Mouse (Mus musculus) heart, embryonic 14.5 days (tissue): ENCODE results near the gene Slc37a3. TPM values are rescaled to one million over a fixed set of nuclear protein-coding genes. Genes with fewer than 3 reads are reported as not detected.
"Not testable (repeated sequence)": the region's sequence is repeated elsewhere in the genome, so short reads cannot be mapped to it uniquely, and the experiment has no call there.

Experiments
- ATAC-seq: fragments of 200-750 bp; cut with Nextera tagmentation; 2 replicates; pipeline ENCODE4 v1.8.0; 2017; ENCODE audit warnings: low read depth, moderate TSS enrichment; ENCODE audit not compliant: insufficient number of reproducible peaks, insufficient read depth, low FRiP score
- H3K27ac ChIP-seq, 2 experiments: fragments of 200-500 bp in 1 of 2; fragments of 300-500 bp in 1 of 2; sonication (generic) in 1 of 2; replicated peaks in 1 of 2; 2 replicates each; pipeline ENCODE4 v1.5.1; 2012 to 2014; ENCODE audit warnings: low read depth in 2 of 2, low read length in 2 of 2, control low read depth in 1 of 2, mild to moderate bottlenecking in 1 of 2, mixed read lengths in 1 of 2; ENCODE audit not compliant: control insufficient read depth in 1 of 2, insufficient read depth in 1 of 2
- H3K27me3 ChIP-seq: fragments of 300-500 bp; sonication (generic); 2 replicates; pipeline ENCODE4 v1.6.1; 2014; ENCODE audit warnings: mild to moderate bottlenecking, low read length, control low read depth; ENCODE audit not compliant: control insufficient read depth, insufficient read depth
- H3K36me3 ChIP-seq: fragments of 300-500 bp; sonication (generic); 2 replicates; pipeline ENCODE4 v1.6.1; 2014; ENCODE audit warnings: mild to moderate bottlenecking, control low read depth, low read length, mixed read lengths; ENCODE audit not compliant: control insufficient read depth, insufficient read depth
- H3K4me1 ChIP-seq, 2 experiments: fragments of 200-500 bp in 1 of 2; fragments of 300-500 bp in 1 of 2; sonication (generic) in 1 of 2; 2 replicates each; pipeline ENCODE4 v1.6.1; 2012 to 2014; ENCODE audit warnings: low read length in 2 of 2, control low read depth in 1 of 2, mixed read lengths in 1 of 2; ENCODE audit not compliant: control insufficient read depth in 2 of 2, insufficient read depth in 2 of 2
- H3K4me2 ChIP-seq: fragments of 300-500 bp; sonication (generic); 2 replicates; pipeline ENCODE4 v1.6.1; 2014; ENCODE audit warnings: mild to moderate bottlenecking, low read length
- H3K4me3 ChIP-seq, 2 experiments: fragments of 200-500 bp in 1 of 2; fragments of 300-500 bp in 1 of 2; sonication (generic) in 1 of 2; 2 replicates each; pipeline ENCODE4 v1.5.1; 2012 to 2014; ENCODE audit warnings: low read length in 2 of 2, mild to moderate bottlenecking in 2 of 2, control low read depth in 1 of 2, low read depth in 1 of 2, moderate library complexity in 1 of 2; ENCODE audit not compliant: control insufficient read depth in 1 of 2, insufficient read depth in 1 of 2
- H3K9ac ChIP-seq: fragments of 300-500 bp; sonication (generic); 2 replicates; pipeline ENCODE4 v1.6.1; 2014; ENCODE audit warnings: mild to moderate bottlenecking, low read length
- H3K9me3 ChIP-seq: fragments of 300-500 bp; sonication (generic); 2 replicates; pipeline ENCODE4 v1.6.1; 2016; ENCODE audit warnings: low read length, control low read depth; ENCODE audit not compliant: control insufficient read depth
- WGBS: fragments of 180-500 bp; shearing (Covaris S2); extraction: QIAGEN DNeasy Blood & Tissue Kit; methylation state at CpG from one replicate; pipeline ENCODE4 v1.1.7; 2014; 5-methylcytosine and 5-hydroxymethylcytosine counted together
- polyA plus RNA-seq: library from polyadenylated mRNA; unstranded; fragments of >200 nt; fragmentation: Nextera tagmentation; extraction: Ambion mirVana; gene quantifications from 2 replicates; pipeline ENCODE4 v1.2.1, GENCODE M21; 2014

Slc37a3 gene
- polyA plus RNA-seq, 1 experiment from 2014 or later: 35.9 TPM

DNA sequence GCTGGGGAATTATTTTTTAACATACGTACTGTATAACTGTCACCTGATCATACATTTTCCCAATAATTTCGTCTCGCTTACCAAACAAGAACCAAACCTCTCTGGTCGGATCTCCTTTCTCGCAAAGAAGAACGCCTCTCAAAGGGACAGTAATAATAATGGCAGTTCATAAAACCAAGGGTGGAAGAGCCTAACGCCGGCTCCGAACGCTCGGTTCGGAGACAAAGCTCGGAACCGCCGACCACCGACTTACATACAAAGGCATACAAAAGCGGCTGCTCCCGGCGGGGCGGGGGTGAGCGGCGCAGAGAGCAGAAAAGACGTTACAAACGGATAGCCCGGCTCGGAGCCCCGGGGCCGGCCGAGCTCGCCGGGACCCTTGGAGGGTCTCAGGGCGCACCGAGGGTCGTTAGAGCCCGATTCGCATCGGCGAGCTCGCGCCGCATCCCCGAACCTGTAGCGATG, 41.9 kb upstream of the Slc37a3 start:
- H3K9me3 ChIP-seq: no peaks in the 10 kb centered on the region
- H3K9ac ChIP-seq: peak overlapping the region; percentile 78
- H3K4me3 ChIP-seq: peak overlapping the region; percentile 65 to 78
- H3K27ac ChIP-seq: peak overlapping the region in 1 of 2 experiments; percentile 35; a peak in 1 of 4 replicates
- under 1% methylated on average over 39 of the region's 43 CpGs for whole genome bisulfite sequencing
- H3K4me1 ChIP-seq: peaks cover 2 to 9% of the 10 kb centered on the region in 2 experiments; a peak in 2 of 4 replicates
- H3K27me3 ChIP-seq: peaks cover 5% of the 10 kb centered on the region; the same call in 1 of the 2 replicates
- peak overlapping the region; percentile 81 for H3K4me2 ChIP-seq
- H3K36me3 ChIP-seq: no peaks in the 10 kb centered on the region
- 0 out of 2 replicates have a peak, but pooled peaks have one; percentile 1 for ATAC-seq

DNA sequence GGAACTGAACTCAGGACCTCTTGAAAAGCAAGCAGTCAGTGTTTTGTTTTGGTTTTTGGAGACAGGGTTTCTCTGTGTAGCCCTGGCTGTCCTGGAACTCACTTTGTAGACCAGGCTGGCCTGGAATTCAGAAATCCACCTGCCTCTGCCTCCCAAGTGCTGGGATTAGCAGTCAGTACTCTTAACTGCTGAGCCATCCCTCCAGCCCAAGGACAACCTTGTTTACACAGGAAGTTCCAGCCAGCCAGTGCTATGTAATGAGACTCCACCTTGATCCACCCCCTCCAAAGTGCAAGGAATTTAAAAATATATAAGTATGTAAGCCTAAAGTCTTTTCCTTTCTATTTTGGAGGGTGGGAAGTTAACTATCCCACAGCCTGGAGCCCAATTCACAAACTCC, 39.2 kb upstream of the Slc37a3 start:
- H3K36me3 ChIP-seq, H3K9ac ChIP-seq, H3K27ac ChIP-seq, H3K4me1 ChIP-seq, ATAC-seq, H3K4me3 ChIP-seq, H3K27me3 ChIP-seq, H3K4me2 ChIP-seq, H3K9me3 ChIP-seq: not testable (repeated sequence)

DNA sequence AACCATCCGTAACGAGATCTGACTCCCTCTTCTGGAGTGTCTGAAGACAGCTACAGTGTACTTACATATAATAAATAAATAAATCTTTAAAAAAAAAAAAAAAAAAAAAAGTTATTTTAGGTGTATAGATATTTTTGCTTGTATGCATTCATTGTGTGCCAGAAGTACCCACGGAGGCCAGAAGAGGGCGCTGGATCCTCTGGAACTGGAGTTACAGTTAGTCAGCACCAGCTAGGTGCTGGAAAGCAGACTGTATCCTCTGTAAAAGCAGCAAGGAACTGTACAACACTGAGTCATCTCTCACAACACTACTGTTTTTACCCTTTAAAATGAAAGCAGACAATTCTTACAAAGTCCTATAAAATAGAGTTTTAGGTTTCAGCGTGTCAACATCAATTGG, 38.3 kb upstream of the Slc37a3 start:
- no peak overlapping the region for H3K27ac ChIP-seq
- H3K27me3 ChIP-seq: 0 out of 2 replicates have a peak, but pooled peaks cover 5% of the 10 kb centered on the region
- H3K9me3 ChIP-seq: no peaks in the 10 kb centered on the region
- H3K4me1 ChIP-seq: peaks cover 2 to 9% of the 10 kb centered on the region in 2 experiments; a peak in 2 of 4 replicates
- no peak for ATAC-seq
- no peak overlapping the region for H3K9ac ChIP-seq
- WGBS: 52% methylated on average over 3 of the region's 5 CpGs
- H3K4me3 ChIP-seq: no peak overlapping the region
- no peaks in the 10 kb centered on the region for H3K36me3 ChIP-seq
- H3K4me2 ChIP-seq: no peak overlapping the region

DNA sequence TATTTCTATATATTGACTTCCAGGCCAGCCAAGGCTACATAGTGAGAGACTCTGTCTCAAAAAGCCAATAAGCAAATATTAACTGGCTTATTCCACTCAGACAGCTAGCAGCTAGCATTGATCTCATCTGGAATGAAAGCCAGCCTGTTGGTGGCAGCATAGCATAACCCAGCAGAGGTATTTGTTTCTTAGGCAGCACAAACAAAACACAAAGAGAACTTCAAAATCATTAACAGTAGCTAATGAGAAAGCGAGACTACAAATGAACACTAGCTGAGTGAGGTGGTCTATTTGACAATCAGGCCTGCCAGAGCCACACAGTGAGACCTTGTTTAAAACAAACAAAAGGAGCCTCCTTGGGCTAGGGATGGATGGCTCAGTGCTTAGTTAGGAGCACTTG, 36.6 kb upstream of the Slc37a3 start:
- H3K27me3 ChIP-seq: 0 out of 2 replicates have a peak, but pooled peaks cover 5% of the 10 kb centered on the region
- peaks cover 1 to 6% of the 10 kb centered on the region in 2 experiments; a peak in 1 of 4 replicates for H3K4me1 ChIP-seq
- no peaks in the 10 kb centered on the region for H3K9me3 ChIP-seq
- ATAC-seq: no peak
- no peak overlapping the region for H3K9ac ChIP-seq
- H3K4me2 ChIP-seq: no peak overlapping the region
- no peak overlapping the region for H3K4me3 ChIP-seq
- no peak overlapping the region for H3K27ac ChIP-seq
- peaks cover 3% of the 10 kb centered on the region; the same call in 1 of the 2 replicates for H3K36me3 ChIP-seq
- 79% methylated on average over 1 of the region's 1 CpGs for WGBS

DNA sequence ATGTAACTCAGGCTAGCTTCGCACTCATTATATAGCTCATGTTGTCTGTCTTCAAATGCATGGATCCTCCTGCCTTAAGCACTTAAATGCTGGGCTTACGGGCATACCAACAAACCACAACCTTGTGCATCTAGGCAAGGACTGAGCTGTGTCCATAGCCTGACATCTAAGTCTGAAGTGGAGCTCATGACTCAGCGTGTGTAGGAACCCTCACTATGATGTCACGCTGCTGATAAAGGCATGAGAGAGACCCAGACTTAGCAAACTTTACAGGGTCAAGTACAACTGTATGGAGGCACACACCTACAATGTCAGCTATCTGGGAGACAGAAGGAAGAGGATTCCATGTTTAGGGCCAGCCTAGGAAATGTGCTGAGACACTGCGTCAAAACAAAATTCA, 29.0 kb upstream of the Slc37a3 start:
- Histone ChIP-seq H3K9me3 (no peaks in the 10 kb centered on the region), H3K36me3 (peaks cover 27% of the 10 kb centered on the region), H3K4me2 (no peak overlapping the region), H3K9ac (no peak overlapping the region), H3K27me3 (no peaks in the 10 kb centered on the region), H3K27ac (no peak overlapping the region), H3K4me1 (no peaks in the 10 kb centered on the region), H3K4me3 (no peak overlapping the region)
- ATAC-seq: no peak
- 74% methylated on average over 5 of the region's 5 CpGs for WGBS

DNA sequence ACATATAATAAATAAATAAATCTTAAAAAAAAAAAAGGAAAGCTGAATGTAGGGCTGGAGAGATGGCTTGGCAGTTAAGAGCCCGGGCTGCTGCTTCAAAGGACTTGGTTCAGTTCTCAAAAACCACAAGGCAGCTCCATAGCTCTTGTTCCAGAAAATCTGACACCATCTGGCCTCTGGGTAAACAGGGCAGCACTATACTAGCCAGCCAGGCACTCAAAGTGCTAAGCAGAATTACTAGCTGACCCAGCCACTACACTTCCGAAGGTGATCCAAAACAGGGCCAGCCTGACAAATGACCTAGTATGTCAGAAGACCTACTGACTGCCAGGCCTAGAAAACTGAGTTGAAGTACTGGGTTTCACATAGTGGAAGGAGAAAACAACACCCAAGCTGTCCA, 25.7 kb upstream of the Slc37a3 start:
- H3K4me2 ChIP-seq: no peak overlapping the region
- H3K27ac ChIP-seq: no peak overlapping the region
- H3K4me1 ChIP-seq: no peaks in the 10 kb centered on the region
- H3K4me3 ChIP-seq: no peak overlapping the region
- no peaks in the 10 kb centered on the region for H3K27me3 ChIP-seq
- no peak for ATAC-seq
- H3K9ac ChIP-seq: no peak overlapping the region
- H3K36me3 ChIP-seq: peaks cover 48% of the 10 kb centered on the region
- no peaks in the 10 kb centered on the region for H3K9me3 ChIP-seq
- WGBS: 84% methylated on average over 2 of the region's 2 CpGs

DNA sequence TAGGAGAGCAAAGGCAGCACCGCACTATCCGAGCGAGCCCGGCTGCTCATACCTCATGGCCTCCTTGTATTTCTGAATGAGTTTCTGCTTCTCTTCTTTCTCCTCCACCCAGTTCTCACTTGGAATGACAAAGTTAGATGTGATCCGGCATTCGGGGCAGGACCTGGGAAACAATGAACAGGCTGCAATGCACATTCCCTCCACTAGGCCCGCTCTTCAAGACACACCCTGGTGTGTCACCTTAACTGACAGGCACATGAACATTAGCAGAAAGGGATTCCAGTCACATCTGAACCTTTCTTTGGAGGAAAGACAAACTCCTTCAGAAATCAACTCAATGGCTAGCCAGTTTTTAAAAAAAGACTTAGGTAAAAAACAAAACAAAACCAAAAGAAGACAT, 22.9 kb upstream of the Slc37a3 start:
- no peak overlapping the region for H3K27ac ChIP-seq
- no peaks in the 10 kb centered on the region for H3K4me1 ChIP-seq
- H3K4me3 ChIP-seq: no peak overlapping the region
- no peak for ATAC-seq
- H3K27me3 ChIP-seq: no peaks in the 10 kb centered on the region
- no peaks in the 10 kb centered on the region for H3K9me3 ChIP-seq
- no peak overlapping the region for H3K9ac ChIP-seq
- H3K36me3 ChIP-seq: peaks cover 45% of the 10 kb centered on the region
- H3K4me2 ChIP-seq: no peak overlapping the region
- 74% methylated on average over 7 of the region's 7 CpGs for WGBS

DNA sequence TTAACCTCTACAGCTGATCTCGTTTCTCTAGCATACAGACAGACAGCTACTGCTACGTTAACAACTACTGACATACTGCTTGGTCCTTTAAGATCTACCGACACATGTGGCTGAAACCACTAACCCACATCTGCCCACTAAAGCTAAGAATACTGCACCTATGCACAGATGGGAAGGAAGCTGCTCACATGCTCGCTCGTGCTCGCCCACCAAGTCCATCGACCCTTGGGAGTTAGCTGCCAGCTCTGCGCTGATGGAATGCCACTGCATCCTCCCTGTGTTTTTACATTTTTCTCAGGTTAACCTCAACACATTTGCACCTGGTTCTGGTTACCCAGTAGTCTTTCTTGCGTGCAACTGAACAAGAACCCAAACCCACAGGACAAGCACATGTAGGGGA, 20.9 kb upstream of the Slc37a3 start:
- H3K9ac ChIP-seq: no peak overlapping the region
- 88% methylated on average over 9 of the region's 9 CpGs for WGBS
- peaks cover 27% of the 10 kb centered on the region for H3K36me3 ChIP-seq

More for the DNA sequence above, 20.9 kb upstream of the Slc37a3 start:
- no peaks in the 10 kb centered on the region for H3K27me3 ChIP-seq
- no peak overlapping the region for H3K27ac ChIP-seq
- no peaks in the 10 kb centered on the region for H3K4me1 ChIP-seq
- ATAC-seq: no peak
- no peak overlapping the region for H3K4me2 ChIP-seq
- no peaks in the 10 kb centered on the region for H3K9me3 ChIP-seq
- H3K4me3 ChIP-seq: no peak overlapping the region
